Comparison of ENCODE assay signal across 8 mouse cellular contexts in genomic region chr2:106972851-106973250, GRCm38 (mm10). TPM values are rescaled to one million over a fixed set of nuclear protein-coding genes. Genes with fewer than 3 reads are reported as not detected.
DNase-seq lines count a peak whose midpoint lies in the region; ATAC-seq and TF ChIP-seq lines count a peak whose summit lies in the region.

No protein-coding gene starts in this region.

- WGBS in forebrain, embryonic 10.5 days, result 96% methylated on average over 6 of the region's 6 CpGs
- 94% methylated on average over 6 of the region's 6 CpGs for WGBS in forebrain, embryonic 14.5 days
- WGBS in kidney, postnatal 0 days, result 87% methylated on average over 6 of the region's 6 CpGs
- WGBS in hindbrain, embryonic 13.5 days, result 95% methylated on average over 6 of the region's 6 CpGs
- 94% methylated on average over 6 of the region's 6 CpGs for WGBS in midbrain, embryonic 13.5 days

- peaks cover 15% of the 10 kb centered on the region for H3K4me1 ChIP-seq in forebrain, embryonic 10.5 days
- peaks cover 6% of the 10 kb centered on the region for H3K4me1 ChIP-seq in forebrain, embryonic 14.5 days (ENCODE audit: control insufficient read depth, insufficient read depth, low read length)
- H3K4me1 ChIP-seq in kidney, postnatal 0 days (replicated peaks; ENCODE audit: insufficient read depth, low read length), result 0 out of 2 replicates have a peak, but pooled peaks cover 7% of the 10 kb centered on the region
- peaks cover 33% of the 10 kb centered on the region for H3K4me1 ChIP-seq in hindbrain, embryonic 13.5 days (replicated peaks)
- H3K4me1 ChIP-seq in midbrain, embryonic 13.5 days (replicated peaks), result peaks cover 17% of the 10 kb centered on the region

- no peak for DNase-seq in forebrain, embryonic 10.5 days (ENCODE audit: extremely low spot score, low spot score)
- DNase-seq in forebrain, embryonic 14.5 days (ENCODE audit: low spot score), result no peak
- no peak for DNase-seq in kidney, postnatal 0 days (ENCODE audit: low spot score)
- DNase-seq in kidney, postnatal 4 days, result no peak
- no peak for DNase-seq in right cerebral cortex, adult 2 months (ENCODE audit: low spot score in 2 of 2)
- no peak for DNase-seq in left cerebral cortex, postnatal 4 days

- peak overlapping the region; percentile 84 for H3K4me3 ChIP-seq in forebrain, embryonic 10.5 days
- no peak overlapping the region for H3K4me3 ChIP-seq in forebrain, embryonic 14.5 days (ENCODE audit: low read depth, low read length)
- H3K4me3 ChIP-seq in kidney, postnatal 0 days (replicated peaks; ENCODE audit: low read depth, low read length), result no peak overlapping the region
- no peak overlapping the region for H3K4me3 ChIP-seq in hindbrain, embryonic 13.5 days
- peak overlapping the region; percentile 82; the same call in 1 of the 2 replicates for H3K4me3 ChIP-seq in midbrain, embryonic 13.5 days (replicated peaks)

- H3K9ac ChIP-seq in forebrain, embryonic 14.5 days (ENCODE audit: low read length), result no peak overlapping the region
- H3K9ac ChIP-seq in kidney, postnatal 0 days (ENCODE audit: low read depth, low read length), result no peak overlapping the region
- H3K9ac ChIP-seq in hindbrain, embryonic 13.5 days, result no peak overlapping the region
- no peak overlapping the region for H3K9ac ChIP-seq in midbrain, embryonic 13.5 days (replicated peaks)

- H3K27me3 ChIP-seq in forebrain, embryonic 10.5 days (ENCODE audit: poor library complexity, severe bottlenecking), result no peaks in the 10 kb centered on the region
- no peaks in the 10 kb centered on the region for H3K27me3 ChIP-seq in forebrain, embryonic 14.5 days (replicated peaks; ENCODE audit: control insufficient read depth, insufficient read depth, low read length)
- H3K27me3 ChIP-seq in kidney, postnatal 0 days (ENCODE audit: insufficient read depth, low read length), result no peaks in the 10 kb centered on the region
- H3K27me3 ChIP-seq in hindbrain, embryonic 13.5 days, result 0 out of 2 replicates have a peak, but pooled peaks cover 3% of the 10 kb centered on the region
- H3K27me3 ChIP-seq in midbrain, embryonic 13.5 days, result no peaks in the 10 kb centered on the region

- TF ChIP-seq CTCF in kidney, postnatal 0 days (IDR thresholded peaks at IDR 0.05; ENCODE audit: low read depth), result no peak

- no peak overlapping the region for H3K4me2 ChIP-seq in forebrain, embryonic 14.5 days (ENCODE audit: low read length)
- peak overlapping the region; percentile 54 for H3K4me2 ChIP-seq in kidney, postnatal 0 days (ENCODE audit: low read length)
- peak overlapping the region; percentile 54 for H3K4me2 ChIP-seq in hindbrain, embryonic 13.5 days
- peak overlapping the region; percentile 54; the same call in 1 of the 2 replicates for H3K4me2 ChIP-seq in midbrain, embryonic 13.5 days (replicated peaks)

- peaks cover 21% of the 10 kb centered on the region for H3K36me3 ChIP-seq in forebrain, embryonic 10.5 days (replicated peaks)
- H3K36me3 ChIP-seq in forebrain, embryonic 14.5 days (ENCODE audit: control insufficient read depth, insufficient read depth, low read length), result peaks cover 15% of the 10 kb centered on the region
- peaks cover 14% of the 10 kb centered on the region; the same call in 1 of the 2 replicates for H3K36me3 ChIP-seq in kidney, postnatal 0 days (ENCODE audit: insufficient read depth, low read length)
- peaks cover 9% of the 10 kb centered on the region; the same call in 1 of the 2 replicates for H3K36me3 ChIP-seq in hindbrain, embryonic 13.5 days
- peaks cover 14% of the 10 kb centered on the region for H3K36me3 ChIP-seq in midbrain, embryonic 13.5 days

- intact Hi-C loops in left cerebral cortex, postnatal 4 days (cut with DNase I), result no loop called here

- ATAC-seq in forebrain, embryonic 14.5 days, result no peak
- no peak for ATAC-seq in kidney, postnatal 0 days (replicated peaks; ENCODE audit: low FRiP score, low read depth)
- no peak for ATAC-seq in hindbrain, embryonic 13.5 days (ENCODE audit: low FRiP score)
- no peak for ATAC-seq in midbrain, embryonic 13.5 days

- H3K9me3 ChIP-seq in forebrain, embryonic 10.5 days, result no peaks in the 10 kb centered on the region
- no peaks in the 10 kb centered on the region for H3K9me3 ChIP-seq in forebrain, embryonic 14.5 days (replicated peaks; ENCODE audit: control insufficient read depth, low read length)
- H3K9me3 ChIP-seq in kidney, postnatal 0 days (replicated peaks; ENCODE audit: low read length), result no peaks in the 10 kb centered on the region
- no peaks in the 10 kb centered on the region for H3K9me3 ChIP-seq in hindbrain, embryonic 13.5 days
- H3K9me3 ChIP-seq in midbrain, embryonic 13.5 days, result no peaks in the 10 kb centered on the region

- H3K27ac ChIP-seq in forebrain, embryonic 10.5 days, result no peak overlapping the region
- no peak overlapping the region for H3K27ac ChIP-seq in forebrain, embryonic 14.5 days (ENCODE audit: low read depth, low read length)
- no peak overlapping the region for H3K27ac ChIP-seq in kidney, postnatal 0 days
- no peak overlapping the region for H3K27ac ChIP-seq in hindbrain, embryonic 13.5 days
- H3K27ac ChIP-seq in midbrain, embryonic 13.5 days, result no peak overlapping the region

RNA-seq across cellular contexts. Expression of gene Arl14ep, which starts 1.4 kb away (rescaled TPM):
- polyA plus RNA-seq in forebrain, embryonic 10.5 days (2016; fragmentation: Nextera tagmentation; extraction: Ambion mirVana), result 51.5 and 53.1 TPM in 2 replicates
- 36.8 and 40.3 TPM in 2 replicates for polyA plus RNA-seq in forebrain, embryonic 14.5 days (2014; fragmentation: Nextera tagmentation; extraction: Ambion mirVana)
- 35.2 and 38.5 TPM in 2 replicates for polyA plus RNA-seq in kidney, postnatal 0 days (2015; fragmentation: Nextera tagmentation; extraction: Ambion mirVana)
- 39.2 and 40.9 TPM in 2 replicates for polyA plus RNA-seq in hindbrain, embryonic 13.5 days (2015; fragmentation: Nextera tagmentation; extraction: Ambion mirVana)
- polyA plus RNA-seq in midbrain, embryonic 13.5 days (2015; fragmentation: Nextera tagmentation; extraction: Ambion mirVana), result 42.6 and 43.9 TPM in 2 replicates
- 10 to 100 TPM; 32.3 to 33.0 TPM for total RNA-seq in left cerebral cortex, postnatal 4 days (2021)

Comparison
In these comparisons a context has a peak if more than half of its experiments do, and no peak if none do; other contexts are left out.
1. H3K4me3 ChIP-seq: peak in forebrain, embryonic 10.5 days (single experiment) and midbrain, embryonic 13.5 days (single experiment); none in forebrain, embryonic 14.5 days (single experiment), kidney, postnatal 0 days (single experiment) and hindbrain, embryonic 13.5 days (single experiment).